Mouse (Mus musculus): Measurements from ENCODE around the gene Cfap74.

Gene Cfap74

DNA sequence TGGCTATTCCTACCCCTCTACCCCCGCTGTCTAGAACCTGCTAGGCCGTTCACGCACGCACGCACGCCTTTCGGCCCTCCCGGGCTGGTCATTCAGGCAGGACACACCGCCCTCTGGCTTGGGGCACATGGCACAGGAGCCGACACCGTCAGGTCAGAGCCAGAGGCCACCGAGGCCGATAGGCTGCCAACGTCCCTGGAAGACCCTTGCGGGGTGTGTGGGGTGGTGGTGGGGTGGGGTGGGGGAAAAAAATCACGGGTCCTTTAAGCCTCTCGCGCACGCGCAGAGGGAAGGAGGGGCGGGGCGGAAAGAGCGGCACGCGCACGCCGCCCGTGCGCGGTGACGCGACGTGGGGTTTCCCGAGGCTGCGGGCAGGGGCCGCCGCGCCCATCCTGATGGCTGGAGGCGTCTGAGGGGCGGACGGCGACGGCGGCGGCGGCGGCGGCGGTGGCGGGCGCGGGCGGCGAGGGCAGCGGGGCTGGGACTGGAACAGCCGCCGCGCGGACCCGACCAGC, 82.1 kb downstream of the Cfap74 start, which contains the start of gene Gnb1:
Gene Gnb1 (plus strand): TSS at position 372 of the 515 bp plus-strand sequence.
- ATAC-seq (ENCODE audit: insufficient number of reproducible peaks, low FRiP score, low TSS enrichment) = peak; percentile 60; the same call in 1 of the 2 replicates

DNA sequence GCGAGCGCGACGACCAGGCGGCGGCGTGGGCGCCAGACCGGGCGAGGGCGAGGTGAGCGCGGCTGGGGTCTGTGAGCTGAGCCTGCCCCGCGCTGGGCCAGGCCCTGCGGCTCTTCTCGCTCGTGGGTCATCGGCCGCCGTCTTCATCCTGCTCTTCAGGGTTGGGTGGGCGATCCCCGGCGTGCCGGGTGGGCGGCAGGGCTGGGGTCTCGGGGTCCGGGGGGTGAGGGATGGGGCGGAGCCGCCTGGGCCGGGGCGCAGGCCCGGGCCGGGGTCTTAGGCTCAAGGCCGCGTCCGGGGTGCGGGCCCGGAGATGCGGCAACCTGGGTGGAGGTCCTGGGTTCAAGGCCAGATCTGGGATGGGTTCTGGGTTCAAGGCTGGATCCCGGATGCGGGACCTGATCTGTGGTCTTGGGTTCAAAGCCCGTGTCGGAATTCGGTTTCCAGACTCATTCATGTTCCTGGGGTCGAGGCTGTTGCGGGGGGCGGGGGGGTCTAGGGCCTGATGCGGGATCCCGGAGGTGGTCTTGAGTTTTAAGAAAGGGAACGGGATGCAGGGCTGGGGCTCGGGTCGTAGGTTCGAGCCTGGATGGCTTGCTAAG, 82.6 kb downstream of the Cfap74 start:
- ATAC-seq (ENCODE audit: insufficient number of reproducible peaks, low FRiP score, low TSS enrichment) = peak; percentile 18; the same call in 1 of the 2 replicates

DNA sequence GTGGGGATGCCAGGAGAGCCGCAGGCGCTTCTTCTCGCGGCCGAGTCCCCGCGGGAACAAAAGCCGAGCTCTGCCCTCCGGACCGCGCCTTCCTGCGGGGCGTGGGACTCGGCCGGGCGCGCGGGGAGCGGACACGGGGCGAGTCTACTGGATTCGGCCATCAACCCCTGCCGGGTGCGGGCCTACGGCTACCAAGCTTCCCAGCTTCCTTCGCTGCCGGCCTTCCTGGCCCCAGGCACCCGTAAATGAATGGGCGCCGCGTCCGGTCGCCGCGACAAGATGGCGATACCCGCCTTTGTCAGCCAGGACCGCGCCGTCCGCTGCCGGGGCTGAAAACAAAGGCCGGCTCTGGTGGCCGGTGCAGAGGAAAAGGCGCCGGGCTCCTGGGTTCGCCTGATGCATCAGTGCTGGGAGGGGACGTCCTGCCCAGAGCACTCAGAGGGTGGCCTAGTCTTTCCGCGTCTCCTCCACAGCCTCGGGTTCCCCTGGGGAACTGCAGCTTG, 83.2 kb downstream of the Cfap74 start:
- no peak for ATAC-seq (ENCODE audit: insufficient number of reproducible peaks, low FRiP score, low TSS enrichment)

DNA sequence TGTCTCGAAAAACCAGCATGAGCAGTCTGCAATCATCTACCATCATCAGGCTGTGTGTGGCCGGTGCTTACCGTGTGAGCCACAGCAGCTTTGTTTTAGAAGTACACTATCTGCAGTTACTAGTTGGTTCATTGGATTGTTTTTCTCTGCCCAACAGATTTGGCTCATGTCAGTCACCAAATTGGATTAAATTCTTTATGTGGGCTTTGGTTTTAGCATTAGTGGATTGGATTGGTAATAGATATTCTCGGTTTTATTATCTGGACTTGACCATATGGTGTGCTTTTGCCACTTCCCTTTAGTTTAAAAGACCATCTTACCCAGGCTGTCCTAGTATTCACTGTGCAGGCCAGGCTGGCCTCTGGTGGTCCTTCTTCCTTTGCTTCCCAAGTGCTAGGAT, 85.9 kb downstream of the Cfap74 start:
- ATAC-seq (ENCODE audit: insufficient number of reproducible peaks, low FRiP score, low TSS enrichment) = no peak

DNA sequence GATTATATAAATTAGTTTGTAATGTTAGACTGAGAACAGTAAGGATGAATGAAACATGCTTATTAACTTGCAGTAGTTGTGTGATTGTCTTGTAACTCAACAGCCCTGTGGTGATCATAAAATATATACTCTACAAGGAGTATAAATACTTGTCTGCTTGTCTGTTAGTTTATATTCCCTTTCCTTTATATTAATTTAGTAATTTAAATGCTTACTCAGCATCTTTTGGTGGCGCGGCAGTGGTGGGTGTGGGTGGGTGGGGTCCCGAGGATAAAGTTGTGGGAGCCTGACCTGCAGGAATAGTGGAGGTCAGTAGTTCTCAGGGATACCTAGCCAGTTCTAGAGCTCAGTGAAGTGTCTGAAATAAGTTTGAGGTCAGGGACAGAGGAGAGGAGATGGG, 89.0 kb downstream of the Cfap74 start:
- ATAC-seq (ENCODE audit: insufficient number of reproducible peaks, low FRiP score, low TSS enrichment) = no peak

DNA sequence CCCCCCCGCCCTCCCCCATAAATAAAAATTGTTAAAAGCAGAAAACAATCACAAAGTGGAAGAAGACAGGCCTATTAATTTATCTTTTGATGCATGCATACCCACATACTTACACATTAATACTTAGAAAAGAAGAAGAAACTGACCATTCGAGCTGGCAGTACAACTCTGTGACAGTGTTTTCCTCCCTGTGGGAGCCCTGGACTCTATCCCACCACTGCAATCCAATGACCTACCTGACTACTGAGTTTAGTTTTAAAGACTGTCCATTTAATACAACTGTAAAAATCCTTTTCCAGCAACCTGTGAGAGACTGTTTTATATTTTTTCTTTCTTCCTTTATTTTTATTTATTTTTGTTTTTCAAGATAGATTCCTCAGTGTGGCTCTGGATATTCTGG, 92.1 kb downstream of the Cfap74 start:
- no peak for ATAC-seq (ENCODE audit: insufficient number of reproducible peaks, low FRiP score, low TSS enrichment)

DNA sequence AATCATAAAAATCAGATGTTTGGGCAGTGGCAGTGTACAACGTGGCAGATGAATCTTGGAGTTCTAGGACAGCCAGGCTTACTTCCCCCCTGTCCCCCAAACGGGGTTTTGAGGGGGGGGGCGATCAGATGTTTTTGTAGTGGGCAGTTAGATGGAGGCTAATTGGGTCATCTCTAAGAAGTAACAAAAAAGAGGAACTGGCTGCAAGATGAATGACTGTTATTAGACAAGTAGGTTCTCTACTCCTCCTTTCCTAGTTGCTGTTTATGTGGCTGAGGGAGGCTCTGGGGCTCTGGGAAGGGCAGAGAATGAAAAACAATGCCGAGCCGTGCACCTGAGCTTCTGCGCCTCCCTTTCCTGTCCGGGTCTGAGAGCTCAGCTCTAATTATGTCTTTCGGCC, 96.1 kb downstream of the Cfap74 start:
- ATAC-seq (ENCODE audit: insufficient number of reproducible peaks, low FRiP score, low TSS enrichment) = no peak

DNA sequence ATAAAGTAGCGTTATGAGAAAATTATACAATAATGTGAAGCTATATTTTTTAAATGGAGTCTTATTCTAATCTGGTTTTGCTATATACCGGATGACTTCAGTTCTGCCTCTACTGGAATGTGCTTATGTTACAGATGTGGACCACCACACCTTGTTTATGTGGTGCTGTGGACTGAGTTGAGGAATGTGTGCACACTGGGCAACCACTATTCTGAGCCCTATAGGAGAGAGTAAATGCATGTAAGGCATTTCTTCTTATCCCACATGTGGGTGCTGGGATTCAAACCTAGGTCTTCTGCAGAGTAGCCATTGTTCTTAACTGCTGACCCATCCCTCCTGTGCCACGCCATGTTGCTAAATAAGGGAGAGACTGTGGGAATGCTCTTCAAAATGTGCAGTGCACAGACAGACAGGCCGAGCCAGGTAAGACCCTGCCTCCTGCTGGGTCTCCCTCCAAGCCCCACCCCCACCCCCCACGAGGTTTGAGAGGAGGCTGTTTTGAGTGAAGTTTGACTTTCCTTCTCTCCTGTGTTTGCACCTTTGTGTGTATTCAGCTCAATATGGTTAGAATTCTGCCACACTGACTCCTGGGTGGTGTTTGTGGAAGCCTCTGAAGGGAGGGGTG, 96.8 kb downstream of the Cfap74 start:
- no peak for ATAC-seq (ENCODE audit: insufficient number of reproducible peaks, low FRiP score, low TSS enrichment)

DNA sequence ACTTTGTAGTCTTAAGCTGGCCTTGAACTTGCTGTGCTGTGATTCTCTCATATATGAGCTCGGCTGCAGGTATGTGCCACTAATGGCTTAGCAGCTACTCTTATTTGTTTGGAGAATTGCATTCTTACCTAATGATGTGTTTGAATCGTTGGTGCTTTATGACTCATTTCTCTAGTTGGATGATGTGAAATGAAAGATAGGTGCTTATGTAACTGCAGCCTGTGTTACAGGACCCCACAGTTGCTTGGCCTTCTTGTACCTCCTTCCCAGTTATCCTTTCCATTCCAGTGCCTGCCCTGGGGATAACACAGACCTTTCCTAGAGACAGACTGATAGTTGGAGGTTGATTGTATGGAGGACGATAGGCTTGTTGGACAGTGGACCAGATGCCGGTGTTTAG, 99.6 kb downstream of the Cfap74 start:
- no peak for ATAC-seq (ENCODE audit: insufficient number of reproducible peaks, low FRiP score, low TSS enrichment)

DNA sequence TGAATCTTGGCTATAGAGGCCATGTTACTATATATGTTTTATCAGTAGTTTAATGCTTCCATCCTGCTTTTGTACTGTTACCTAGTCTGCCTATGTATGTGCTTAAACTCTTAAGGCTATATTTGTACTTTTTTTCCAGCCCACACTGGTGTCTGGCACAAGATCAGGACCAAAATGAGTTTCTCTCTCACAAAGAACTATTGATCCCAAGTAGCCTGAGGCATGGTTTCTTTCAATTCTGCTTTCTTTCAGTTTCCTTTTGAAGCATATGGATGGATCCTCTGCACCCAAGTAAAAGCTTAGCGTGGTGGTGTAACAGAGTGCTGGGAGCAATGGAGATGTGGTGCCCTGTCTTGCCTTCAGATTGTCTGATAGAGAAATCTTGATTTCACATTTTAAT, 102.0 kb downstream of the Cfap74 start:
- no peak for ATAC-seq (ENCODE audit: insufficient number of reproducible peaks, low FRiP score, low TSS enrichment)

DNA sequence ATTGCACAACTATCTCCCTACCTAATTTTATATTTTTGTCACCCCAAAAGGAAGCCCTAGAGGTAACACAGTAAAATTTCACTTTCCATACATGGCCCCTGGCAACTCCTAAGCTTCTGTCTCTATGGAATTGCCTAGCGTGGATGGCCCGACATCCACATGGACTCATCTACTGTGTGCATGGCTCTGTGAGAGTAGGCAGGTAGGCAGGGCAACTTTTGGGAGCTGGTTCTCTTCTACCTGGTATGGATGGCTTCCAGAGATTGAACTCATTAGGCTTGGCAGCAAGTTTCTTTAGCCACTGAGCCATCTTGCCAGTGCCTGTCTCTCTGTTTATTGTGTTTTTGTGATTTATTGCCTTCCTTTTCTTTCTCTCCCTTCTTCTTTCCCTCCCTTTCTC, 105.8 kb downstream of the Cfap74 start:
- no peak for ATAC-seq (ENCODE audit: insufficient number of reproducible peaks, low FRiP score, low TSS enrichment)

Data from cerebellum, adult (tissue).